Mouse (Mus musculus) lung, adult 2 months (tissue): ENCODE results near the gene Gm15155.

Experiments used
- CTCF ChIP-seq: fragments of 200-500 bp; IDR thresholded peaks from 2 replicates; pipeline ENCODE4 v1.5.1; 2011; ENCODE audit warnings: mild to moderate bottlenecking, low read length, control low read depth; ENCODE audit not compliant: insufficient read depth
- POLR2A ChIP-seq: fragments of 200-500 bp; IDR thresholded peaks from 2 replicates; pipeline ENCODE4 v1.6.1; 2011; ENCODE audit warnings: low read depth, mild to moderate bottlenecking, control low read depth, low read length, borderline replicate concordance; ENCODE audit errors: extremely low read depth

DNA sequence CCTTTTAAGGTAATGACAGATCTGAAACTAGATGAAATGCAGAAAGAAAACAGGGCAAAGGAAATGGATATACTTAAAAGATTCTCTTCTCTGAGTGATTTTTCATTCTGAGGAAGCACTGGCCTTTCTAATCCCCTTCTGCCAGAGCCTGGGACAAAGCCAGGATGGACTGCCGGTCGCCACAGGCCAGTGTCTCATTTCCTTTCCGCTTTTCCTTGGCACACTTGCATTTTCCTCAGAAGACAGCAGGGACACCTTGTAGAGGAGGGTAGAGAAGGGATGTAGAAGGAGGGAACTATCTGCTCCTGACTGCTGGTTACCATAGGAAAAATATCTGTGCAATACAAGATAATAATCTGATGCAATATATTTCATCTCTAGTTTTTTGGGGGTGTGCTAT, 33.1 kb upstream of the Gm15155 start:
- no peak for TF ChIP-seq CTCF
- TF ChIP-seq POLR2A, result no peak
